Mouse (Mus musculus) macrophage (primary cell): Measurements from ENCODE around the gene Timp2. TPM values are rescaled to one million over a fixed set of nuclear protein-coding genes. Genes with fewer than 3 reads are reported as not detected.

Source experiments
- H3K27ac ChIP-seq: fragments of 350-480 bp; formaldehyde crosslinking; 2 replicates; pipeline ENCODE4 v1.9.0; 2021
- H3K36me3 ChIP-seq: fragments of 350-480 bp; formaldehyde crosslinking; 2 replicates; pipeline ENCODE4 v1.9.0; 2021; ENCODE audit errors: inconsistent target
- H3K4me3 ChIP-seq: fragments of 350-480 bp; formaldehyde crosslinking; 2 replicates; pipeline ENCODE4 v1.9.0; 2021; ENCODE audit errors: inconsistent target
- H3K79me2 ChIP-seq: fragments of 350-480 bp; formaldehyde crosslinking; 2 replicates; pipeline ENCODE4 v1.9.0; 2021; ENCODE audit errors: inconsistent target
- WGBS: methylation state at CpG from one replicate; pipeline ENCODE4 v1.1.7; 2026; ENCODE audit warnings: inconsistent platforms; ENCODE audit not compliant: missing documents; 5-methylcytosine and 5-hydroxymethylcytosine counted together
- polyA plus RNA-seq: library from polyadenylated mRNA; stranded (reverse); fragments of 250-400 nt; gene quantifications from 3 replicates; pipeline ENCODE4 v1.2.4, GENCODE M21; 2018; ENCODE audit warnings: inconsistent platforms

The Timp2 gene
- polyA plus RNA-seq, 1 experiment from 2014 or later = 662 TPM

GRCm38 (mm10) chr11:118286434-118286833 is 69.1 kb downstream of the Timp2 start:
- Histone ChIP-seq H3K4me3 (no peak overlapping the region), H3K79me2 (peaks cover 32% of the 10 kb centered on the region), H3K36me3 (peaks cover 51% of the 10 kb centered on the region), H3K27ac (no peak overlapping the region)
- 97% methylated on average over 9 of the region's 9 CpGs for WGBS

GRCm38 (mm10) chr11:118285791-118286190 is 69.7 kb downstream of the Timp2 start:
- 96% methylated on average over 13 of the region's 13 CpGs for WGBS

GRCm38 (mm10) chr11:118280218-118280617 is 75.3 kb downstream of the Timp2 start:
- Histone ChIP-seq H3K36me3 (peaks cover 58% of the 10 kb centered on the region), H3K79me2 (no peaks in the 10 kb centered on the region), H3K4me3 (no peak overlapping the region), H3K27ac (no peak overlapping the region)
- 83% methylated on average over 3 of the region's 3 CpGs for WGBS

More at GRCm38 (mm10) chr11:118285791-118286190, 69.7 kb downstream of the Timp2 start:
- Histone ChIP-seq H3K79me2 (peaks cover 32% of the 10 kb centered on the region), H3K36me3 (peaks cover 51% of the 10 kb centered on the region), H3K27ac (no peak overlapping the region), H3K4me3 (no peak overlapping the region)

- Histone ChIP-seq H3K36me3 (peaks cover 43% of the 10 kb centered on the region; the same call in 1 of the 2 replicates), H3K27ac (no peak overlapping the region), H3K4me3 (no peak overlapping the region), H3K79me2 (no peaks in the 10 kb centered on the region)
- 89% methylated on average over 7 of the region's 7 CpGs for WGBS
Observed at GRCm38 (mm10) chr11:118276328-118276727, 79.2 kb downstream of the Timp2 start.

- no peak overlapping the region for H3K4me3 ChIP-seq
- 27% methylated on average over 9 of the region's 9 CpGs for WGBS
- no peaks in the 10 kb centered on the region for H3K79me2 ChIP-seq
- peak overlapping the region; percentile 28 for H3K27ac ChIP-seq
- peaks cover 44% of the 10 kb centered on the region; the same call in 1 of the 2 replicates for H3K36me3 ChIP-seq
Observed at GRCm38 (mm10) chr11:118275092-118275491, 80.4 kb downstream of the Timp2 start.

GRCm38 (mm10) chr11:118269827-118270226 is 85.7 kb downstream of the Timp2 start:
- no peaks in the 10 kb centered on the region for H3K79me2 ChIP-seq
- H3K36me3 ChIP-seq = peaks cover 66% of the 10 kb centered on the region
- H3K27ac ChIP-seq = no peak overlapping the region
- WGBS = 98% methylated on average over 3 of the region's 3 CpGs
- no peak overlapping the region for H3K4me3 ChIP-seq

GRCm38 (mm10) chr11:118266666-118267046 is 88.9 kb downstream of the Timp2 start:
- Histone ChIP-seq H3K36me3 (peaks cover 78% of the 10 kb centered on the region), H3K79me2 (no peaks in the 10 kb centered on the region), H3K4me3 (no peak overlapping the region), H3K27ac (no peak overlapping the region)
- WGBS = 87% methylated on average over 7 of the region's 7 CpGs

GRCm38 (mm10) chr11:118266044-118266665 is 89.4 kb downstream of the Timp2 start:
- no peak overlapping the region for H3K4me3 ChIP-seq
- H3K36me3 ChIP-seq = peaks cover 79% of the 10 kb centered on the region
- WGBS = 94% methylated on average over 10 of the region's 10 CpGs
- no peaks in the 10 kb centered on the region for H3K79me2 ChIP-seq
- H3K27ac ChIP-seq = no peak overlapping the region

- no peaks in the 10 kb centered on the region for H3K79me2 ChIP-seq
- peaks cover 85% of the 10 kb centered on the region for H3K36me3 ChIP-seq
- H3K27ac ChIP-seq = no peak overlapping the region
- no peak overlapping the region for H3K4me3 ChIP-seq
- 94% methylated on average over 11 of the region's 11 CpGs for WGBS
Observed at GRCm38 (mm10) chr11:118265621-118266020, 89.9 kb downstream of the Timp2 start.

GRCm38 (mm10) chr11:118263146-118263545 is 92.4 kb downstream of the Timp2 start:
- WGBS = 93% methylated on average over 5 of the region's 5 CpGs
- Histone ChIP-seq H3K79me2 (no peaks in the 10 kb centered on the region), H3K36me3 (peaks cover 79% of the 10 kb centered on the region), H3K27ac (no peak overlapping the region), H3K4me3 (no peak overlapping the region)

GRCm38 (mm10) chr11:118260081-118260480 is 95.5 kb downstream of the Timp2 start:
- Histone ChIP-seq H3K79me2 (no peaks in the 10 kb centered on the region), H3K4me3 (no peak overlapping the region), H3K36me3 (peaks cover 52% of the 10 kb centered on the region), H3K27ac (no peak overlapping the region)
- 71% methylated on average over 8 of the region's 8 CpGs for WGBS

GRCm38 (mm10) chr11:118259580-118259979 is 96.0 kb downstream of the Timp2 start:
- WGBS = 80% methylated on average over 8 of the region's 8 CpGs
- Histone ChIP-seq H3K79me2 (no peaks in the 10 kb centered on the region), H3K4me3 (no peak overlapping the region), H3K27ac (no peak overlapping the region), H3K36me3 (peaks cover 47% of the 10 kb centered on the region)

- 95% methylated on average over 7 of the region's 7 CpGs for WGBS
- Histone ChIP-seq H3K27ac (no peak overlapping the region), H3K4me3 (no peak overlapping the region), H3K36me3 (peaks cover 19% of the 10 kb centered on the region; the same call in 1 of the 2 replicates), H3K79me2 (no peaks in the 10 kb centered on the region)
Observed at GRCm38 (mm10) chr11:118256371-118256770, 99.2 kb downstream of the Timp2 start.

- Histone ChIP-seq H3K79me2 (no peaks in the 10 kb centered on the region), H3K36me3 (peaks cover 6% of the 10 kb centered on the region; the same call in 1 of the 2 replicates), H3K27ac (no peak overlapping the region), H3K4me3 (no peak overlapping the region)
- 37% methylated on average over 15 of the region's 15 CpGs for WGBS
Observed at GRCm38 (mm10) chr11:118254159-118254951, 101.2 kb downstream of the Timp2 start.
